Mouse (Mus musculus) layer of hippocampus, postnatal 10 days (tissue): ENCODE data around the gene Tmem217. TPM values are rescaled to one million over a fixed set of nuclear protein-coding genes. Genes with fewer than 3 reads are reported as not detected.
A peak's percentile ranks its signal among the peaks of the same experiment; 100 is the strongest.

ENCODE experiments used
- DNase-seq, 2 experiments: peaks; one replicate each; pipeline ENCODE4 v3.0.0; 2021; ENCODE audit warnings: low spot score in 2 of 2
- microRNA-seq, 2 experiments: library from miRNA; unstranded; fragments of <30 nt; microRNA quantifications; one replicate each; pipeline ENCODE4 v1.2.0; 2021
- total RNA-seq, 2 experiments: library from RNA; stranded (reverse); gene quantifications; 2 replicates each; pipeline ENCODE4 v1.2.3; 2021

The Tmem217 gene
- total RNA-seq, 2 experiments from 2014 or later, result not detected

GRCm38 (mm10) chr17:29489971-29490712 is 62.0 kb downstream of the Tmem217 start:
- peak; percentile 92 to 96 for DNase-seq

GRCm38 (mm10) chr17:29488978-29489970 is 62.9 kb downstream of the Tmem217 start:
- peak in 1 of 2 experiments; percentile 9 for DNase-seq

- no peak for DNase-seq
These were observed 63.8 kb downstream of the Tmem217 start for GRCm38 (mm10) chr17:29488257-29488977.

- DNase-seq, result no peak
These were observed 66.6 kb downstream of the Tmem217 start for GRCm38 (mm10) chr17:29485336-29486233.

- DNase-seq, result no peak
These were observed 67.8 kb downstream of the Tmem217 start for GRCm38 (mm10) chr17:29484431-29484830.

DNA sequence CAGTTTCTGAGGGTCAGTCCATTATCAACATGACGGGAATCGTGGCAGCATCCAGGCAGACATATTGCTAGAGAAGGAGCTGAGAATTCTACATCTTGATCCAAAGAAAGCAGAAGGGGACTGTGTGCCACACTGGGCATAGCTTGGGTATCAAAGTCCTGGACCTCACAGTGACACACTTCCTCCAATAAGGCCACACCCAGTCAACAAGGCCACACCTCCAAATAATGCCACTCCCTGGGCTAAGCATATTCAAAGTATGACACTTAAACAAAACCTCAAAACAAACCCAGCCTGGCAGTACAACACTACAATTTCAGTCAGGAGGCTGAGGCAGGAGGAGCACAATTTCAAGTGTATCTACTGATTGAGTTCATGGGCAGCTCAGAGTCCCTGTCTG is 68.9 kb downstream of the Tmem217 start:
- no peak for DNase-seq

- DNase-seq, result no peak
These were observed 69.6 kb downstream of the Tmem217 start for GRCm38 (mm10) chr17:29482632-29483031.

GRCm38 (mm10) chr17:29480256-29480655 is 71.9 kb downstream of the Tmem217 start:
- no peak for DNase-seq

DNA sequence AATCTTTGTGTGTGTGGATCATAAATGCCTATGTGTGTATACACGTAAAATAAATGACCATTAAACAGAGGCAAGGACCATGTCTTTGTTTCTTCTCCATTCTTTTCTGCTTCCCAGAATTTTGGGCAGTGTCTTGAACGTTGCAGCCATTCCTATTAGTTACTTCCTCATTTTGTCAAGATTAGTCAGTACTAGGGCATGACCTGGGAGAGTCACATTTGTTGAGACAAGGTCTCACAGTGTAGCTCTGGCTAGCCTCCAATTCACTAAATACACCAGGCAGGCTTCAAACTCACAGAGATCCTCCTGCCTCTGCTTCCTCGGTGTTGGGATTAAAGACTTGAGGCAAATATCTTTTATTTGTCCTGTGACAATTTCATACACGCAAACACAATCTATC is 73.9 kb downstream of the Tmem217 start:
- DNase-seq, result no peak

- no peak for DNase-seq
These were observed 74.8 kb downstream of the Tmem217 start for GRCm38 (mm10) chr17:29477357-29477756.

DNA sequence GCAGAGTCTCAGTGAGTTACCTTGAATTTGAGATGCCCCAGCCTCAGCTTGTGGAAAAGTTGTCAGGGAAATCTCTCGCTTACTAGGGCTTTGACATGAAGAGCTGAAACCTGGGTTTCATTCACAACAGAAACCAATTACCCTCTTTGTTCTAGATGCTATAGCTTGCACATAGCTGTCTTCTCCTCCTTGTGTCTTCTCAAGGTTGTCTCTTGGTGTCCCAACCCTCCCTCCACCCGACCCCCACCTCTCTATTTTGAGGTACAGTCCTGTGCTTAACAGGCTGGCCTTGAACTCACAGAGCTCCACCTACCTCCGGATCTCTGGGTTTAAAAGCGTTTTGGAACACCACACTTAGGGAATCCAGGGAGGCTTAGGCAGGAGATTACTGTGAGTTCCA is 75.7 kb downstream of the Tmem217 start:
- DNase-seq, result no peak

Small RNA genes within 50 kb of the gene (microRNA-seq; reads per million reads assigned to microRNA genes)
- 0 reads per million in 2 experiments for gene Mir7667

Other genes with a start within 250 kb of the Tmem217 start
- gene Pi16, start 234.7 kb downstream of the Tmem217 start, total RNA-seq, result 1 to 10 TPM; 1.7 to 2.1 TPM
- 100 to 1,000 TPM; 505 to 511 TPM for gene Mtch1, start 204.5 kb downstream of the Tmem217 start, total RNA-seq
- 10 to 100 TPM in 1 of 2 experiments, 1 to 10 TPM in 1; 7.8 to 13.0 TPM for gene Fgd2, start 191.5 kb downstream of the Tmem217 start, total RNA-seq
- 1 to 10 TPM; 3.5 to 4.0 TPM for gene Pim1, start 61.6 kb downstream of the Tmem217 start, total RNA-seq
- not detected for gene Gm17657, start 2.7 kb downstream of the Tmem217 start, total RNA-seq
- gene Tbc1d22b, start 2.6 kb downstream of the Tmem217 start, total RNA-seq, result 10 to 100 TPM; 40.1 to 46.0 TPM
- 10 to 100 TPM; 46.1 to 49.9 TPM for gene Rnf8, start 62.4 kb upstream of the Tmem217 start, total RNA-seq
- 1 to 10 TPM; 3.1 to 6.1 TPM for gene Gm28043, start 62.5 kb upstream of the Tmem217 start, total RNA-seq
- gene Cmtr1, start 108.2 kb upstream of the Tmem217 start, total RNA-seq, result 10 to 100 TPM; 86.9 to 93.1 TPM
- gene Ccdc167, start 164.7 kb upstream of the Tmem217 start, total RNA-seq, result 10 to 100 TPM; 15.3 to 20.1 TPM